24 mouse cellular contexts compared by ENCODE assay signal in genomic region chr4:133943791-133944190, GRCm38 (mm10). TPM values are rescaled to one million over a fixed set of nuclear protein-coding genes. Genes with fewer than 3 reads are reported as not detected.
DNase-seq lines count a peak whose midpoint lies in the region; ATAC-seq and TF ChIP-seq lines count a peak whose summit lies in the region.
"Had no signal": no experiment of that assay in that cellular context is flagged by ENCODE, and none has a peak within 500 bp of the region (broad histone marks: within the 10 kb centered on the region; RNA-seq: fewer than 3 reads in every experiment).

No protein-coding gene starts in this region.

- H3K27ac ChIP-seq in kidney, postnatal 0 days, result no peak overlapping the region
- H3K27ac ChIP-seq in kidney, adult 2 months (ENCODE audit: insufficient read depth, low read depth, low read length), result no peak overlapping the region
- no peak overlapping the region for H3K27ac ChIP-seq in lung, postnatal 0 days (ENCODE audit: low read length)
- H3K27ac ChIP-seq in embryonic facial prominence, embryonic 10.5 days (replicated peaks), result no peak overlapping the region
- H3K27ac ChIP-seq: gastrocnemius, adult 2 months; hindbrain, embryonic 12.5 days; hindbrain, embryonic 15.5 days had no signal

- 44% methylated on average over 3 of the region's 3 CpGs for WGBS in kidney, postnatal 0 days
- WGBS in kidney, adult 2 months, result 53% methylated on average over 3 of the region's 3 CpGs
- WGBS in lung, postnatal 0 days, result 64% methylated on average over 3 of the region's 3 CpGs
- 82% methylated on average over 3 of the region's 3 CpGs for WGBS in embryonic facial prominence, embryonic 10.5 days

- H3K9me3 ChIP-seq in kidney, postnatal 0 days (replicated peaks; ENCODE audit: low read length), result no peaks in the 10 kb centered on the region
- no peaks in the 10 kb centered on the region for H3K9me3 ChIP-seq in lung, postnatal 0 days (ENCODE audit: low read length)
- H3K9me3 ChIP-seq in embryonic facial prominence, embryonic 10.5 days, result 0 out of 2 replicates have a peak, but pooled peaks cover 7% of the 10 kb centered on the region
- H3K9me3 ChIP-seq: hindbrain, embryonic 12.5 days had no signal

- ATAC-seq in kidney, postnatal 0 days (replicated peaks; ENCODE audit: low FRiP score, low read depth), result no peak; the same call in 1 of the 2 replicates
- no peak for ATAC-seq in lung, postnatal 0 days
- ATAC-seq: CD4-positive, CD25-positive, alpha-beta regulatory T cell, adult 4 months; forebrain, embryonic 14.5 days; forebrain, postnatal 0 days had no signal

- DNase-seq in kidney, postnatal 0 days (ENCODE audit: low spot score), result peak; percentile 57
- DNase-seq in kidney, adult 2 months, result no peak
- DNase-seq in lung, postnatal 14 days, result peak; percentile 26
- DNase-seq in lung, postnatal 0 days (ENCODE audit: low spot score), result no peak
- peak; percentile 70 for DNase-seq in adipocyte (ENCODE audit: low spot score)
- DNase-seq in fat pad, adult 2 months (ENCODE audit: extremely low read depth, low read depth, low spot score), result peak; percentile 100
- no peak for DNase-seq in embryonic facial prominence, embryonic 10.5 days (ENCODE audit: low spot score)
- no peak for DNase-seq in right cerebral cortex, postnatal 4 days
- DNase-seq: adrenal gland, adult 8-10 months; adrenal gland, postnatal 25 days; cerebellum, adult 11-12 months; cerebellum, adult 8-10 months; cerebellum, postnatal 10 days; cerebellum, postnatal 36 days; embryo, embryonic 11 days; forebrain, postnatal 0 days; gastrocnemius, adult 2 months; gastrocnemius, postnatal 25 days; heart, adult 11 months had no signal

- H3K9ac ChIP-seq in kidney, postnatal 0 days (ENCODE audit: low read depth, low read length), result no peak overlapping the region
- H3K9ac ChIP-seq in lung, postnatal 0 days (replicated peaks; ENCODE audit: low read depth), result no peak overlapping the region
- H3K9ac ChIP-seq: forebrain, postnatal 0 days; hindbrain, embryonic 12.5 days; hindbrain, embryonic 15.5 days had no signal

- H3K4me1 ChIP-seq in kidney, postnatal 0 days (replicated peaks; ENCODE audit: insufficient read depth, low read length), result no peaks in the 10 kb centered on the region
- no peaks in the 10 kb centered on the region for H3K4me1 ChIP-seq in kidney, adult 2 months (ENCODE audit: control insufficient read depth, insufficient read depth, low read length)
- H3K4me1 ChIP-seq in lung, postnatal 0 days (ENCODE audit: insufficient read depth, low read depth, low read length), result no peaks in the 10 kb centered on the region
- peaks cover 25% of the 10 kb centered on the region for H3K4me1 ChIP-seq in embryonic facial prominence, embryonic 10.5 days
- H3K4me1 ChIP-seq: hindbrain, embryonic 12.5 days; hindbrain, embryonic 15.5 days had no signal

- no peak overlapping the region for H3K4me2 ChIP-seq in kidney, postnatal 0 days (ENCODE audit: low read length)
- no peak overlapping the region for H3K4me2 ChIP-seq in lung, postnatal 0 days (replicated peaks; ENCODE audit: low read depth, low read length)
- H3K4me2 ChIP-seq: heart, embryonic 11.5 days; hindbrain, embryonic 12.5 days; hindbrain, embryonic 15.5 days had no signal

- TF ChIP-seq CTCF in kidney, postnatal 0 days (IDR thresholded peaks at IDR 0.05; ENCODE audit: low read depth), result no peak
- TF ChIP-seq CTCF in kidney, adult 2 months (conservative IDR thresholded peaks at IDR 0.05; ENCODE audit: insufficient read depth, insufficient read length, low read depth, low read length), result no peak
- no peak for TF ChIP-seq CTCF in lung, postnatal 0 days (IDR thresholded peaks at IDR 0.05)

- TF ChIP-seq POLR2A in kidney, adult 2 months (IDR thresholded peaks at IDR 0.05; ENCODE audit: low read depth, low read length), result no peak

- H3K36me3 ChIP-seq in kidney, postnatal 0 days (ENCODE audit: insufficient read depth, low read length), result no peaks in the 10 kb centered on the region
- H3K36me3 ChIP-seq in kidney, adult 2 months (ENCODE audit: control insufficient read depth, insufficient read depth, low read length), result no peaks in the 10 kb centered on the region
- H3K36me3 ChIP-seq in lung, postnatal 0 days (ENCODE audit: insufficient read depth, low read length), result no peaks in the 10 kb centered on the region
- H3K36me3 ChIP-seq in embryonic facial prominence, embryonic 10.5 days (replicated peaks), result no peaks in the 10 kb centered on the region
- H3K36me3 ChIP-seq: hindbrain, embryonic 12.5 days; hindbrain, embryonic 15.5 days had no signal

- H3K4me3 ChIP-seq in kidney, postnatal 0 days (replicated peaks; ENCODE audit: low read depth, low read length), result no peak overlapping the region
- H3K4me3 ChIP-seq in kidney, adult 2 months (ENCODE audit: insufficient read depth, low read depth, low read length), result no peak overlapping the region
- no peak overlapping the region for H3K4me3 ChIP-seq in lung, postnatal 0 days (ENCODE audit: low read depth, low read length)
- no peak overlapping the region for H3K4me3 ChIP-seq in embryonic facial prominence, embryonic 10.5 days
- H3K4me3 ChIP-seq: gastrocnemius, adult 2 months; hindbrain, embryonic 12.5 days; hindbrain, embryonic 15.5 days had no signal

- TF ChIP-seq EP300 in lung, postnatal 0 days (IDR thresholded peaks at IDR 0.05), result no peak

- H3K27me3 ChIP-seq in kidney, postnatal 0 days (ENCODE audit: insufficient read depth, low read length), result no peaks in the 10 kb centered on the region
- no peaks in the 10 kb centered on the region for H3K27me3 ChIP-seq in kidney, adult 2 months (replicated peaks; ENCODE audit: control insufficient read depth, insufficient read depth, low read length)
- H3K27me3 ChIP-seq in lung, postnatal 0 days (replicated peaks; ENCODE audit: insufficient read depth, low read length), result no peaks in the 10 kb centered on the region
- H3K27me3 ChIP-seq in embryonic facial prominence, embryonic 10.5 days (replicated peaks; ENCODE audit: low read depth, poor library complexity, severe bottlenecking), result no peaks in the 10 kb centered on the region
- H3K27me3 ChIP-seq: hindbrain, embryonic 12.5 days; hindbrain, embryonic 15.5 days had no signal

RNA-seq across cellular contexts. Expression of gene Hmgn2, which starts 24.7 kb away (rescaled TPM):
- polyA plus RNA-seq in kidney, postnatal 0 days (2015; fragmentation: Nextera tagmentation; extraction: Ambion mirVana), result 1,962 and 2,114 TPM in 2 replicates
- polyA plus RNA-seq in kidney, adult 2 months (2012; rRNA removed), result 12.2 and 21.9 TPM in 2 replicates
- 456 and 496 TPM in 2 replicates for polyA plus RNA-seq in lung, postnatal 0 days (2015; fragmentation: Nextera tagmentation; extraction: Ambion mirVana)
- polyA plus RNA-seq in embryonic facial prominence, embryonic 10.5 days (2016; fragmentation: Nextera tagmentation; extraction: Ambion mirVana), result 2,976 and 3,167 TPM in 2 replicates

RNA-seq across cellular contexts. Expression of gene Rps6ka1, which starts 56.2 kb away (rescaled TPM):
- 29.7 and 32.5 TPM in 2 replicates for polyA plus RNA-seq in kidney, postnatal 0 days (2015; fragmentation: Nextera tagmentation; extraction: Ambion mirVana)
- 29.4 and 30.9 TPM in 2 replicates for polyA plus RNA-seq in kidney, adult 2 months (2012; rRNA removed)
- 36.2 and 38.0 TPM in 2 replicates for polyA plus RNA-seq in lung, postnatal 0 days (2015; fragmentation: Nextera tagmentation; extraction: Ambion mirVana)
- polyA plus RNA-seq in embryonic facial prominence, embryonic 10.5 days (2016; fragmentation: Nextera tagmentation; extraction: Ambion mirVana), result 46.6 and 47.6 TPM in 2 replicates

RNA-seq across cellular contexts. Expression of gene Dhdds, which starts 56.9 kb away (rescaled TPM):
- 35.3 and 36.9 TPM in 2 replicates for polyA plus RNA-seq in kidney, postnatal 0 days (2015; fragmentation: Nextera tagmentation; extraction: Ambion mirVana)
- polyA plus RNA-seq in kidney, adult 2 months (2012; rRNA removed), result 32.0 and 37.0 TPM in 2 replicates
- polyA plus RNA-seq in lung, postnatal 0 days (2015; fragmentation: Nextera tagmentation; extraction: Ambion mirVana), result 23.8 and 25.1 TPM in 2 replicates
- 41.2 and 42.1 TPM in 2 replicates for polyA plus RNA-seq in embryonic facial prominence, embryonic 10.5 days (2016; fragmentation: Nextera tagmentation; extraction: Ambion mirVana)

Comparison
In these comparisons a context has a peak if more than half of its experiments do, and no peak if none do; other contexts are left out.
1. DNase-seq: peak in kidney, postnatal 0 days (single experiment), lung, postnatal 14 days (single experiment), adipocyte (single experiment) and fat pad, adult 2 months (single experiment); none in kidney, adult 2 months (single experiment), lung, postnatal 0 days (single experiment), embryonic facial prominence, embryonic 10.5 days (single experiment) and right cerebral cortex, postnatal 4 days (single experiment).
2. RNA of gene Hmgn2, which starts 24.7 kb away (polyA plus RNA-seq): 2,976 to 3,167 TPM in embryonic facial prominence, embryonic 10.5 days, 1,962 to 2,114 TPM in kidney, postnatal 0 days and 456 to 496 TPM in lung, postnatal 0 days; 12.2 to 21.9 TPM in kidney, adult 2 months; every median in the first group is over 10 times any median in the second.